Mouse (Mus musculus): ENCODE measurements at regions not wholly inside any gene's neighbourhood (a gene's known extent, or its start where the extent isn't known, plus 50 kb on each side); places are given as distances from the start of the nearest gene placed in this dataset.
A peak's percentile ranks its signal among the peaks of the same experiment; 100 is the strongest.

DNA sequence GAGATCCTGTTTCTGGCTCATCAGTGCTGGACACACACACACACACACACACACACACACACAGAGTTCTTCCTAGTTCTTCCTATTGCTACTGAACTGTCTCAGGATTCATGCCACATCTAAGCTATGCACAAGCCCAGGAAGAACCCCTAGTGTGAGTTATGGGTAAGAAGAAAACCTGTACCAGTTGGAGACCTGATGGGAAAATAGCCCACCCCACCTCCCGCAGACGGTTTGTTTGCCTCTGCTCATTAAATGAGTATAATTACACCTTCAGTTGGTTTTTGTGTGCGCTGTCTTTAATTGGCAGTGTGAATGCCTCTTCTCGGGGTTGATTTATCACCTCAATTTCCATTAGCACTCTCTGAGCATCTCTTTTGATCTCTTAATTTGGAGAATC, 165.8 kb upstream of the Mocs1 start:
- no peak overlapping the region for H3K4me2 ChIP-seq (ENCODE audit: low read depth, low read length)
- no peaks in the 10 kb centered on the region for H3K36me3 ChIP-seq (ENCODE audit: control insufficient read depth, insufficient read depth, low read length)
- WGBS: 66% methylated on average over 4 of the region's 4 CpGs
- H3K27ac ChIP-seq (ENCODE audit: low read length): no peak overlapping the region
- H3K4me1 ChIP-seq (replicated peaks; ENCODE audit: control insufficient read depth, insufficient read depth, low read length): no peaks in the 10 kb centered on the region
- no peak overlapping the region for H3K4me3 ChIP-seq (ENCODE audit: low read length)
- no peaks in the 10 kb centered on the region for H3K27me3 ChIP-seq (ENCODE audit: control insufficient read depth, insufficient read depth, low read depth, low read length)
- no peak for ATAC-seq (ENCODE audit: low read depth)
- H3K9me3 ChIP-seq (ENCODE audit: control insufficient read depth, low read length): no peaks in the 10 kb centered on the region
- H3K9ac ChIP-seq (ENCODE audit: low read length): no peak overlapping the region

GRCm38 (mm10) chr17:49266343-49266742, 161.8 kb upstream of the Mocs1 start:
- Histone ChIP-seq H3K4me3 (ENCODE audit: low read length) (no peak overlapping the region), H3K4me2 (ENCODE audit: low read depth, low read length) (no peak overlapping the region), H3K4me1 (replicated peaks; ENCODE audit: control insufficient read depth, insufficient read depth, low read length) (no peaks in the 10 kb centered on the region), H3K36me3 (ENCODE audit: control insufficient read depth, insufficient read depth, low read length) (no peaks in the 10 kb centered on the region), H3K27me3 (ENCODE audit: control insufficient read depth, insufficient read depth, low read depth, low read length) (no peaks in the 10 kb centered on the region), H3K9me3 (ENCODE audit: control insufficient read depth, low read length) (no peaks in the 10 kb centered on the region), H3K27ac (ENCODE audit: low read length) (no peak overlapping the region), H3K9ac (ENCODE audit: low read length) (no peak overlapping the region)
- ATAC-seq (ENCODE audit: low read depth): no peak
- 85% methylated on average over 4 of the region's 4 CpGs for WGBS

GRCm38 (mm10) chr17:49269943-49270342, 158.2 kb upstream of the Mocs1 start:
- Histone ChIP-seq H3K4me1 (replicated peaks; ENCODE audit: control insufficient read depth, insufficient read depth, low read length) (no peaks in the 10 kb centered on the region), H3K4me2 (ENCODE audit: low read depth, low read length) (no peak overlapping the region), H3K9ac (ENCODE audit: low read length) (no peak overlapping the region), H3K4me3 (ENCODE audit: low read length) (no peak overlapping the region), H3K27me3 (ENCODE audit: control insufficient read depth, insufficient read depth, low read depth, low read length) (no peaks in the 10 kb centered on the region), H3K36me3 (ENCODE audit: control insufficient read depth, insufficient read depth, low read length) (no peaks in the 10 kb centered on the region), H3K27ac (ENCODE audit: low read length) (no peak overlapping the region), H3K9me3 (ENCODE audit: control insufficient read depth, low read length) (no peaks in the 10 kb centered on the region)
- ATAC-seq (ENCODE audit: low read depth): 0 out of 2 replicates have a peak, but pooled peaks have one; percentile 26
- WGBS: 58% methylated on average over 7 of the region's 7 CpGs

DNA sequence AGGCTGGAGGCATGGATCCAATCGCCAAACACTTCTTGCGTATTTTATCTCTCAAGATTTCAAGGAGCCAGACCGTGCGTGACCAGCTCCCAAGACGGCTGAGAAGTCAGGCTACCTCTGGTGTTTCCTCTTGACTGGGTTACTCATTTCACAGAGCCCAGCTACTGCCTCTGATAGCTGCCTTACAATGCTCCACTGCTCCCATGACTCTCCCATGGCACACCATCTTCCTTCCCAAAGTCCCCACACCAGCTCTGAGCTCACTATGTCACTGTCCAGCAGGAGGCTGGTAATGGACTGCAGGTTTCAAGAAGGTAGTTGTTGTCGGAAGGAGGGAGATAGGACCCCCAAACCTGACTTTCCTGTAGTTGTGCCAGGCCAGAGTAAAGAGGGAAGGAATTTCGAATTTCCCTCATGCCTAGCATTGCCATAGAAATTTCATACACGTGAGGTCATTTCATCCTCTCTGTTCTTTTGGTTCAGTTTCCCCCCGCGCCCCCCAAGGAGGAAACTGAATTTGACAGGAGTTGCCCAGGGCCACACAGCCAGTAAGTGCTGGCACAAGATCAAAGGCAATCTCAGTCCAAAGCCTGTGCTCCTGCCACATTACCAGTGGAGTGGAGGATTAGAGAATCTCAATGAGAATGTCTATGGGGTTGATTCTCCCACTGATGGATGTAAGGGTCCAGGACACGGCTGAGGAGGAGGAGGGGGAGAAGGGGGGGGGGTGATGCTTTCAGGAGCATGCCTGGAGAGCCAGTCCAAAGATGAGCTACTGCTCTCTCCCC, 155.3 kb upstream of the Mocs1 start:
- Histone ChIP-seq H3K9ac (ENCODE audit: low read length) (no peak overlapping the region), H3K4me1 (replicated peaks; ENCODE audit: control insufficient read depth, insufficient read depth, low read length) (no peaks in the 10 kb centered on the region), H3K27me3 (ENCODE audit: control insufficient read depth, insufficient read depth, low read depth, low read length) (no peaks in the 10 kb centered on the region), H3K27ac (ENCODE audit: low read length) (no peak overlapping the region), H3K9me3 (ENCODE audit: control insufficient read depth, low read length) (no peaks in the 10 kb centered on the region), H3K36me3 (ENCODE audit: control insufficient read depth, insufficient read depth, low read length) (no peaks in the 10 kb centered on the region), H3K4me2 (ENCODE audit: low read depth, low read length) (no peak overlapping the region), H3K4me3 (ENCODE audit: low read length) (no peak overlapping the region)
- 38% methylated on average over 11 of the region's 11 CpGs for WGBS
- ATAC-seq (ENCODE audit: low read depth): no peak

DNA sequence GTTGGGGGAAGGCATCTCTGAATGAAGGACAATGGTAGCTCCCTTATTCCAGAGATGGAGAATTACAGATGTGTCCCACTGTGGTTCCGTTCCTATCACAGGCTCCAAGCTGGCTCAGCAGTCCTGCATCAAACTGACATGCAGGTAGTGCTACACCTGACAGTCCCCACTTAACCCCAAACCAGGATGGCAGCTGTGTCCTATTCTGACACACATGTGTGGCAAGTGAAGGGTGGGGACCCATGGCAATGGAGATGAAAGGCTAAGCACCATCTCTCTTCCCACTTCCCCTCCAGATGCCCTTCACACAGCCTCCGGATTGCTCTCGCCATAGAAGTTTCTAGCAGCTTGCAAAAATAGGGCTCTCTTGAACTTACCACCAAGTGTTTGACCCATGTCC, 153.2 kb upstream of the Mocs1 start:
- Histone ChIP-seq H3K27me3 (ENCODE audit: control insufficient read depth, insufficient read depth, low read depth, low read length) (no peaks in the 10 kb centered on the region), H3K4me1 (replicated peaks; ENCODE audit: control insufficient read depth, insufficient read depth, low read length) (no peaks in the 10 kb centered on the region), H3K4me2 (ENCODE audit: low read depth, low read length) (no peak overlapping the region), H3K9me3 (ENCODE audit: control insufficient read depth, low read length) (no peaks in the 10 kb centered on the region), H3K4me3 (ENCODE audit: low read length) (no peak overlapping the region), H3K36me3 (ENCODE audit: control insufficient read depth, insufficient read depth, low read length) (no peaks in the 10 kb centered on the region), H3K27ac (ENCODE audit: low read length) (no peak overlapping the region), H3K9ac (ENCODE audit: low read length) (no peak overlapping the region)
- ATAC-seq (ENCODE audit: low read depth): no peak
- 88% methylated on average over 3 of the region's 3 CpGs for WGBS

DNA sequence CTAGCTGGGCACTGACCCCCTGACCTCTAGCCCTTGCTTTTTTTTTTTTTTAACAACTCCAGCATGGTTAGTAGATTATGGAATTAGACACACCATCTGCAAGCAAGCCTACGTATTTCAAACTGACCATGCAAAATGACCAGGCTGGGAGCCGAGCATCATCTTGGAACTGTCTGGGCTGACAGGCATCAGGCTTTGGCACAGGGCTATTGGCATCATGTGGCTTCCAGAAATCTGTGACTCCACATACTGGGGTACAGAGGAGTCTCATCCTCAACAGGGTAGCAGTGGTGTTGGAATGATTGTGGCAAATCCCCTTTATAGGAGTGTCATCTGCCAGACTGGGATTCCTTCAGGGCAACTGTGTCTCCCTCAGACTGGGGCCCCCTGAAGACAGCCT, 152.7 kb upstream of the Mocs1 start:
- H3K36me3 ChIP-seq (ENCODE audit: control insufficient read depth, insufficient read depth, low read length): no peaks in the 10 kb centered on the region
- no peak overlapping the region for H3K27ac ChIP-seq (ENCODE audit: low read length)
- 85% methylated on average over 2 of the region's 2 CpGs for WGBS
- H3K27me3 ChIP-seq (ENCODE audit: control insufficient read depth, insufficient read depth, low read depth, low read length): no peaks in the 10 kb centered on the region
- no peak overlapping the region for H3K9ac ChIP-seq (ENCODE audit: low read length)
- H3K4me3 ChIP-seq (ENCODE audit: low read length): no peak overlapping the region
- ATAC-seq (ENCODE audit: low read depth): no peak
- H3K4me1 ChIP-seq (replicated peaks; ENCODE audit: control insufficient read depth, insufficient read depth, low read length): no peaks in the 10 kb centered on the region
- no peaks in the 10 kb centered on the region for H3K9me3 ChIP-seq (ENCODE audit: control insufficient read depth, low read length)
- no peak overlapping the region for H3K4me2 ChIP-seq (ENCODE audit: low read depth, low read length)

DNA sequence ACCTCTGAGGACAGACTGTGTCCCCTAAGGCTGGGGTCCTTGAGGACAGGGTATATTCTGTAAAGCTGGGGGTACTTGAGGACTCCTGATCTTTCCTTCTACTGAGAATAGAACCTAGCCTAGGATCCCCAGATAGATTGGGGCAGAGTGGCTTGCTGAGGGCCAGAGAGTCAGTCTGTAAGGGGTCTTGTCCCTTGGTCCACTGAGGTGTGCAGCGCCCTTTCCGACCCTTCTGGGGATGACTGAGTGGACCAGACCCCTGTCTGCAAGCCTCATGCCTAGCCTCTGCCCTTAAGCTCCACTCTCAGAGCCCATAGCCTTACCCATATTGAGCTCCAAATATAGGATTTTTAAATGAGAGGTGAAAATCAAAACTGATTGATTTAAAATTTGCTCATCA, 152.2 kb upstream of the Mocs1 start:
- H3K4me3 ChIP-seq (ENCODE audit: low read length): no peak overlapping the region
- no peaks in the 10 kb centered on the region for H3K27me3 ChIP-seq (ENCODE audit: control insufficient read depth, insufficient read depth, low read depth, low read length)
- no peaks in the 10 kb centered on the region for H3K9me3 ChIP-seq (ENCODE audit: control insufficient read depth, low read length)
- no peak for ATAC-seq (ENCODE audit: low read depth)
- no peaks in the 10 kb centered on the region for H3K4me1 ChIP-seq (replicated peaks; ENCODE audit: control insufficient read depth, insufficient read depth, low read length)
- H3K9ac ChIP-seq (ENCODE audit: low read length): no peak overlapping the region
- WGBS: 93% methylated on average over 2 of the region's 2 CpGs
- H3K27ac ChIP-seq (ENCODE audit: low read length): no peak overlapping the region
- H3K4me2 ChIP-seq (ENCODE audit: low read depth, low read length): no peak overlapping the region
- H3K36me3 ChIP-seq (ENCODE audit: control insufficient read depth, insufficient read depth, low read length): no peaks in the 10 kb centered on the region

DNA sequence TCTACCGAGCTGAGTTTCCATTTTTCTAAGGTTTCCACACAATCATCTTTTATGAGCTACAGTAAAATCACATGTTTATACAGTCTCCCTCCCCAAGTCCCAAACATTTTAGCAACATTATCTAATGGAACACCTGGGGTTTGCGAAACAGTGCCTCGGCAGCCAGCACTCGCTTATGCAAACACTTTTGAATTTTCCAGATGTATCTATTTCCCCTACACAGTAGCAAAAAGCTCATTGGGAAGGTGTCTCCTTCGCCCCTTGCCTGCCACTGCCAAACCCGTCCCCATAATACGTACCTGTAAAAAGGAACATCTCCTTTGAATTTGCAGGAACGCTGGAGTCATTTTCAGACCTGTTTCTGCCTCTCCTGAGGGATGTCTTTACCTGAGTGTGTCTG, 149.6 kb upstream of the Mocs1 start:
- H3K4me1 ChIP-seq (replicated peaks; ENCODE audit: control insufficient read depth, insufficient read depth, low read length): no peaks in the 10 kb centered on the region
- no peak overlapping the region for H3K4me3 ChIP-seq (ENCODE audit: low read length)
- H3K9ac ChIP-seq (ENCODE audit: low read length): no peak overlapping the region
- H3K36me3 ChIP-seq (ENCODE audit: control insufficient read depth, insufficient read depth, low read length): no peaks in the 10 kb centered on the region
- no peak overlapping the region for H3K4me2 ChIP-seq (ENCODE audit: low read depth, low read length)
- H3K27me3 ChIP-seq (ENCODE audit: control insufficient read depth, insufficient read depth, low read depth, low read length): no peaks in the 10 kb centered on the region
- no peak overlapping the region for H3K27ac ChIP-seq (ENCODE audit: low read length)
- 0 out of 2 replicates have a peak, but pooled peaks cover 2% of the 10 kb centered on the region for H3K9me3 ChIP-seq (ENCODE audit: control insufficient read depth, low read length)
- no peak for ATAC-seq (ENCODE audit: low read depth)
- WGBS: 62% methylated on average over 8 of the region's 8 CpGs

DNA sequence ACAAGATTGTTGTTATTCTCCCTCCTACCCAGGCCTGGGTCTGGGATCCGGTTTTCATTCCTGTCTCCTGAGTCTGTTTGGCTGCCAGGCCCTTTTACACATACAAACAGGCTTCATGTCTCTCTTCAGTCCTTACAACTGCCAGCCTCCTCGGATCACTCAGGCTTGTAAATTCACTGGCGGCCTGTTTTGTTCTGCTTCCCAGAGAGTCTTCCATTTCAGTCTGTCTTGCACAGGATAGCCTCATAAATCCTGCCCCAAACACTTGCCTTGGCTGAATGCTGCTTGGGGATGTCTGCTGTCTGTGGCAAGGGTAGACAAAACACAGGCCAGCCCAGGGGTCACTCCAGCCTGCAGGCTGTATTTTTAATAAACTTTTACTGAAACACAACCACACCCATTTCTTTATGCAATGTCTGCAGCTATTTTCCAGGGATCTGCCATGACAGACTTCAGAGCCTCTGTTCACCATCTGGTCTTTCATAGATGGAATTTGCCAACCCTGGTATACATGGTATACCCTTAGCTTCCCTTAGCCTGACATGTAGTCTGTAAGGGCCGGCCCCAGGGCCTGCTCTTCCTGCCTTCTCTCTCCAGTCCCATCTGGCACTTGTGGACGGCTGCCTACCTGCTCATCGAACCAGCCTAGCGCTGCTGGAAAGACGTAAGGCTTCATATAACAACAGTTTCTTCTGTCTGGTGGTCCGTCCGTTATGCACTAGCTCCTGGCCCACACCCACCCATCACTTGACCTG, 149.0 kb upstream of the Mocs1 start:
- H3K27me3 ChIP-seq (ENCODE audit: control insufficient read depth, insufficient read depth, low read depth, low read length): no peaks in the 10 kb centered on the region
- no peak overlapping the region for H3K4me2 ChIP-seq (ENCODE audit: low read depth, low read length)
- H3K9me3 ChIP-seq (ENCODE audit: control insufficient read depth, low read length): 0 out of 2 replicates have a peak, but pooled peaks cover 2% of the 10 kb centered on the region
- H3K4me3 ChIP-seq (ENCODE audit: low read length): no peak overlapping the region
- ATAC-seq (ENCODE audit: low read depth): no peak
- no peak overlapping the region for H3K27ac ChIP-seq (ENCODE audit: low read length)
- no peaks in the 10 kb centered on the region for H3K4me1 ChIP-seq (replicated peaks; ENCODE audit: control insufficient read depth, insufficient read depth, low read length)
- no peaks in the 10 kb centered on the region for H3K36me3 ChIP-seq (ENCODE audit: control insufficient read depth, insufficient read depth, low read length)
- no peak overlapping the region for H3K9ac ChIP-seq (ENCODE audit: low read length)
- WGBS: 69% methylated on average over 10 of the region's 10 CpGs

Measured in lung, embryonic 16.5 days (tissue).